Mouse (Mus musculus) neutrophil, adult 83 days (primary cell): ENCODE data around the gene Serpinb9b. TPM values are rescaled to one million over a fixed set of nuclear protein-coding genes. Genes with fewer than 3 reads are reported as not detected.

Experiments used
- total RNA-seq, 2 experiments: library from RNA; stranded (reverse); gene quantifications; one replicate each; pipeline ENCODE4 v1.2.4; 2023

Serpinb9b gene
- total RNA-seq: not detected

DNA sequence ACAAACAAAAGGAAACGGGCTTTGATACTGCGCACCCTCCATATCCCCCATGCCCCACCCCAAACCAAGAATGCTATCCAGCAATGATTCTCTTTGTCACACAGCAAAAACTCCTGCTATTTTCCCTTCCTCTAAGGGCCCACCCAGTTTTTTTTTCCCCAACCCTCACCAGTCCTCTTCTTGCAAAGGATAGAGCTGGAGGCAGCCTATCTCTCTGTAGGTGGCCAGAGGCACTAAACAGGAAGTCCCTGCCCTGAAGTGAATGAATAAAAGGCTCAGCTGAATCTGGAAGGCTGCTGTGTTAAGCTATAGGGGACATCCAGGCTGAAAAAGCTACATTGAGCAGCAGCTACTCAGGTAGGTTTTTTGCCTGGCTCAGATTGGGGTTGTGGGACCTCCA lies at the start of gene Serpinb9b:
Serpinb9b (plus strand) TSS at position 173 of the 400 bp plus-strand sequence.

DNA sequence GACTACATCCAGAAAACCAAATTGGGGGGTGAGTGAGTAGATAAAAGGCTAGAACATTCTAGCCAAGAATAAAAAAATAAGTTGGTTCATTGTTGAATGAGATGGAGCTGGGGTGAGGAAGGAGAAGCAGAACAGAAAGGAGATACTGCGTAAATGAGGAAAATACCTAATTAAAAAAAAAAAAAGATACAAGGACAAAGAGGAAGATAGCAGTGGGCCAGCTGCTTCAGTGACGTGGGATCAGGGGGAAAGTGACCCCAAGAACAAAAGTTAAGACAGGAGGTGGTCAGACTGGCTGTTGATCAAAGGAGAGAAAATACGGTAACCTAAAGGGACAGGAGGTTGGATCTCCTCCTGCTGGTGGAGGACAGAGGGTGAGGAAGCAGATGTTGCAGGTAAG lies 24.3 kb upstream of the Serpinb9b start, which contains the start of gene Serpinb9:
Serpinb9 (plus strand) TSS at position 301 of the 400 bp plus-strand sequence.

DNA sequence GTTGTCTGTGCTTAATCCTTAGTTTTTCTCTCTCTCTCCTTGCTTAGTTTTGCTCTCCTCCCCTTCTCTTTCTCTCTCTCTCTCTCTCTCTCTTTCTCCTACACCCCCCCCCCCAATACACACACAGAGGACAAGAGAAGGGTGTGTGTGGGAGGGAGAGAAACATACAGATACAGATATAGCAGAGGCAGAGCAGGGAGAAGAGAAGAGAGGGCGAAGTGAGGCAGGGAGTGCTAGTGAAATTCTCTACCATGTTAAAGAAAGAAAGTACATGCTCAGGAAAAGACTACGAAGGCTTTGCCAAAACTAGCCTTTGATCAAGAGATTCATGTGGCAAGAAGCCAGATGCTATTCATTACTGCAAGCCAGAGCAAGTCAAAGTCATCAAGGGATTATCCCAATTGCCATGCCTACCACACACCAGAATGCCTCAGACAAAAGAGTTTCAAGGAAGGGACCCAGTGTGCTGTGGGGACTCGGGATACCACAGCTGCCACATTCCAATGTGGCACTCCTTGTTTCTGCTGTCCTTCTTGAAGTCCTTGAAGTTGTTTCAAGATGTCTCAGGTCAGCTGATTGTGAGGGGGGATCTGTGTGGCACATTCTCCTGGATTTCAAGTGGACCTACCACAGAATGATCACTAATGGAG lies 51.0 kb downstream of the Serpinb9b start, which contains the start of gene Serpinb1b:
Serpinb1b (plus strand) TSS at position 520 of the 650 bp plus-strand sequence.

Other genes with a start within 250 kb of the Serpinb9b start
- gene Mylk4, start 243.5 kb upstream of the Serpinb9b start, total RNA-seq: not detected
- gene Wrnip1, start 225.4 kb upstream of the Serpinb9b start, total RNA-seq: 10 to 100 TPM; 10.8 to 14.4 TPM
- not detected for gene D930007J09Rik, start 224.6 kb upstream of the Serpinb9b start, total RNA-seq
- 100 to 1,000 TPM; 371 to 383 TPM for gene Serpinb1a, start 176.2 kb upstream of the Serpinb9b start, total RNA-seq
- gene Serpinb1c, start 129.2 kb upstream of the Serpinb9b start, total RNA-seq: not detected
- 1 to 10 TPM in 1 of 2 experiments, under 1 TPM in 1; 0.49 to 2.1 TPM for gene Serpinb6b, start 62.2 kb upstream of the Serpinb9b start, total RNA-seq
- under 1 TPM; 0.53 to 0.85 TPM for gene Serpinb9, start 24.2 kb upstream of the Serpinb9b start, total RNA-seq
- gene Serpinb1b, start 51.2 kb downstream of the Serpinb9b start, total RNA-seq: not detected
- gene Serpinb9c, start 132.3 kb downstream of the Serpinb9b start, total RNA-seq: not detected
- gene Serpinb9d, start 165.5 kb downstream of the Serpinb9b start, total RNA-seq: not detected
- gene Serpinb9e, start 222.2 kb downstream of the Serpinb9b start, total RNA-seq: not detected